8 mouse cellular contexts compared by ENCODE assay signal in genomic region chr19:55909039-55909438, GRCm38 (mm10).
DNase-seq lines count a peak whose midpoint lies in the region; ATAC-seq and TF ChIP-seq lines count a peak whose summit lies in the region.

No protein-coding gene starts in this region.

- 0 out of 2 replicates have a peak, but pooled peaks cover 6% of the 10 kb centered on the region for H3K27me3 ChIP-seq in midbrain, embryonic 13.5 days
- H3K27me3 ChIP-seq in midbrain, embryonic 10.5 days (ENCODE audit: low read depth, poor library complexity, severe bottlenecking): peaks cover 52% of the 10 kb centered on the region
- no peaks in the 10 kb centered on the region; the same call in 1 of the 2 replicates for H3K27me3 ChIP-seq in hindbrain, postnatal 0 days (ENCODE audit: insufficient read depth, low read length)
- H3K27me3 ChIP-seq in liver, embryonic 14.5 days (ENCODE audit: control insufficient read depth, insufficient read depth, low read length): no peaks in the 10 kb centered on the region
- H3K27me3 ChIP-seq in splenic B cell, adult 2 months (ENCODE audit: control insufficient read depth, insufficient read depth, low read length, poor library complexity, severe bottlenecking): no peaks in the 10 kb centered on the region; the same call in 1 of the 2 replicates

- peak; percentile 53; the same call in 1 of the 2 replicates for ATAC-seq in midbrain, embryonic 13.5 days
- no peak for ATAC-seq in hindbrain, postnatal 0 days
- peak; percentile 55; the same call in 1 of the 2 replicates for ATAC-seq in liver, embryonic 14.5 days (ENCODE audit: insufficient read depth)

- H3K4me2 ChIP-seq in midbrain, embryonic 13.5 days (replicated peaks): no peak overlapping the region
- no peak overlapping the region for H3K4me2 ChIP-seq in hindbrain, postnatal 0 days (ENCODE audit: low read depth, low read length)
- no peak overlapping the region for H3K4me2 ChIP-seq in liver, embryonic 14.5 days (ENCODE audit: low read depth)

- peaks cover 81% of the 10 kb centered on the region for H3K4me1 ChIP-seq in midbrain, embryonic 13.5 days (replicated peaks)
- peaks cover 36% of the 10 kb centered on the region for H3K4me1 ChIP-seq in midbrain, embryonic 10.5 days
- H3K4me1 ChIP-seq in hindbrain, postnatal 0 days (ENCODE audit: insufficient read depth, low read length): no peaks in the 10 kb centered on the region; the same call in 1 of the 2 replicates
- no peaks in the 10 kb centered on the region for H3K4me1 ChIP-seq in liver, embryonic 14.5 days (replicated peaks; ENCODE audit: control insufficient read depth in 2 of 2, insufficient read depth in 2 of 2, low read length in 1 of 2)

- H3K4me3 ChIP-seq in midbrain, embryonic 13.5 days (replicated peaks): no peak overlapping the region
- H3K4me3 ChIP-seq in midbrain, embryonic 10.5 days: no peak overlapping the region
- H3K4me3 ChIP-seq in hindbrain, postnatal 0 days (ENCODE audit: low read length): no peak overlapping the region
- no peak overlapping the region for H3K4me3 ChIP-seq in liver, embryonic 14.5 days (ENCODE audit: insufficient read depth in 1 of 2, low read depth in 2 of 2, low read length in 2 of 2)

- H3K36me3 ChIP-seq in midbrain, embryonic 13.5 days: peaks cover 40% of the 10 kb centered on the region
- peaks cover 62% of the 10 kb centered on the region for H3K36me3 ChIP-seq in midbrain, embryonic 10.5 days
- H3K36me3 ChIP-seq in hindbrain, postnatal 0 days (ENCODE audit: insufficient read depth, low read length): no peaks in the 10 kb centered on the region
- H3K36me3 ChIP-seq in liver, embryonic 14.5 days (replicated peaks; ENCODE audit: control insufficient read depth, insufficient read depth, low read depth): 0 out of 2 replicates have a peak, but pooled peaks cover 2% of the 10 kb centered on the region
- H3K36me3 ChIP-seq in splenic B cell, adult 2 months (ENCODE audit: control insufficient read depth, insufficient read depth, low read length, poor library complexity, severe bottlenecking): no peaks in the 10 kb centered on the region

- peak; percentile 54 for TF ChIP-seq CTCF in hindbrain, postnatal 0 days (IDR thresholded peaks at IDR 0.05; ENCODE audit: low read depth)
- peak; percentile 82 for TF ChIP-seq CTCF in liver, embryonic 14.5 days (IDR thresholded peaks at IDR 0.05; ENCODE audit: low read depth)

- intact Hi-C loops in gastrocnemius, postnatal 14 days (cut with DNase I; ENCODE audit: low total_unique reads): no loop called here

- no peak for DNase-seq in midbrain, embryonic 10.5 days (ENCODE audit: low spot score)
- DNase-seq in brain, adult 2 months (ENCODE audit: low read depth, low spot score): peak; percentile 64
- peak; percentile 52 for DNase-seq in hindbrain, postnatal 0 days (ENCODE audit: low spot score)
- DNase-seq in liver, embryonic 14.5 days (ENCODE audit: low read depth in 3 of 3, low spot score in 3 of 3): peak in 1 of 3 experiments; percentile 29
- peak; percentile 52 for DNase-seq in splenic B cell, adult 2 months (ENCODE audit: low read depth, low spot score)
- DNase-seq in spleen, postnatal 36 days (ENCODE audit: low spot score in 2 of 2): no peak
- no peak for DNase-seq in gastrocnemius, postnatal 14 days

- peak overlapping the region; percentile 76 for H3K27ac ChIP-seq in midbrain, embryonic 13.5 days
- no peak overlapping the region for H3K27ac ChIP-seq in midbrain, embryonic 10.5 days (replicated peaks)
- no peak overlapping the region for H3K27ac ChIP-seq in hindbrain, postnatal 0 days
- no peak overlapping the region for H3K27ac ChIP-seq in liver, embryonic 14.5 days

- no peak for TF ChIP-seq EP300 in liver, embryonic 14.5 days (IDR thresholded peaks at IDR 0.05; ENCODE audit: low read depth)

- no peaks in the 10 kb centered on the region for H3K9me3 ChIP-seq in midbrain, embryonic 13.5 days
- peaks cover 6% of the 10 kb centered on the region; the same call in 1 of the 2 replicates for H3K9me3 ChIP-seq in midbrain, embryonic 10.5 days (replicated peaks)
- H3K9me3 ChIP-seq in hindbrain, postnatal 0 days (ENCODE audit: low read length): no peaks in the 10 kb centered on the region
- no peaks in the 10 kb centered on the region for H3K9me3 ChIP-seq in liver, embryonic 14.5 days (ENCODE audit: control insufficient read depth, low read length)

- H3K9ac ChIP-seq in midbrain, embryonic 13.5 days (replicated peaks): no peak overlapping the region
- H3K9ac ChIP-seq in hindbrain, postnatal 0 days (replicated peaks; ENCODE audit: low read length): no peak overlapping the region
- H3K9ac ChIP-seq in liver, embryonic 14.5 days (replicated peaks): no peak overlapping the region

- WGBS in midbrain, embryonic 13.5 days: 41% methylated on average over 7 of the region's 7 CpGs
- 73% methylated on average over 7 of the region's 7 CpGs for WGBS in midbrain, embryonic 10.5 days
- 47% methylated on average over 7 of the region's 7 CpGs for WGBS in hindbrain, postnatal 0 days
- 71% methylated on average over 7 of the region's 7 CpGs for WGBS in liver, embryonic 14.5 days (ENCODE audit: insufficient replicate concordance)

Comparison
In these comparisons a context has a peak if more than half of its experiments do, and no peak if none do; other contexts are left out.
1. DNase-seq: peak in brain, adult 2 months (single experiment), hindbrain, postnatal 0 days (single experiment) and splenic B cell, adult 2 months (single experiment); none in midbrain, embryonic 10.5 days (single experiment), spleen, postnatal 36 days (0 of 2) and gastrocnemius, postnatal 14 days (single experiment).